Comparison of ENCODE assay signal across 8 mouse cellular contexts in genomic region chr5:150717775-150718174, GRCm38 (mm10). TPM values are rescaled to one million over a fixed set of nuclear protein-coding genes. Genes with fewer than 3 reads are reported as not detected.
DNase-seq lines count a peak whose midpoint lies in the region; ATAC-seq and TF ChIP-seq lines count a peak whose summit lies in the region.

No protein-coding gene starts in this region.

- DNase-seq in heart, embryonic 10.5 days (ENCODE audit: low spot score): no peak
- DNase-seq in T-cell, adult 2 months (ENCODE audit: low spot score): peak; percentile 42
- peak; percentile 20 for DNase-seq in embryo, embryonic 11.5 days (ENCODE audit: low read depth, low spot score)
- peak; percentile 75 for DNase-seq in lung, postnatal 0 days (ENCODE audit: low spot score)
- DNase-seq in gastrocnemius, postnatal 4 days (ENCODE audit: low spot score in 2 of 2): no peak

- H3K9me3 ChIP-seq in heart, embryonic 16.5 days (replicated peaks; ENCODE audit: control insufficient read depth, low read length): no peaks in the 10 kb centered on the region
- H3K9me3 ChIP-seq in heart, embryonic 10.5 days: no peaks in the 10 kb centered on the region
- H3K9me3 ChIP-seq in intestine, postnatal 0 days (ENCODE audit: control insufficient read depth): no peaks in the 10 kb centered on the region
- no peaks in the 10 kb centered on the region for H3K9me3 ChIP-seq in lung, postnatal 0 days (ENCODE audit: low read length)

- peak; percentile 49; the same call in 1 of the 2 replicates for ATAC-seq in heart, embryonic 16.5 days (replicated peaks; ENCODE audit: extremely low read depth, insufficient read depth, low FRiP score)
- no peak for ATAC-seq in intestine, postnatal 0 days
- peak; percentile 62; the same call in 1 of the 2 replicates for ATAC-seq in lung, postnatal 0 days

- 27% methylated on average over 4 of the region's 4 CpGs for WGBS in heart, embryonic 16.5 days
- WGBS in heart, embryonic 10.5 days: 29% methylated on average over 4 of the region's 4 CpGs
- whole genome bisulfite sequencing in intestine, postnatal 0 days: 21% methylated on average over 4 of the region's 4 CpGs
- WGBS in lung, postnatal 0 days: 20% methylated on average over 4 of the region's 4 CpGs
- 22% methylated on average over 4 of the region's 4 CpGs for WGBS in small intestine, adult 2 months

- H3K27ac ChIP-seq in heart, embryonic 16.5 days (ENCODE audit: low read length): no peak overlapping the region
- H3K27ac ChIP-seq in heart, embryonic 10.5 days: no peak overlapping the region
- H3K27ac ChIP-seq in intestine, postnatal 0 days (ENCODE audit: low read depth, low read length): no peak overlapping the region
- no peak overlapping the region for H3K27ac ChIP-seq in lung, postnatal 0 days (ENCODE audit: low read length)
- H3K27ac ChIP-seq in small intestine, adult 2 months (ENCODE audit: insufficient read depth, low read depth, low read length): no peak overlapping the region

- no peak overlapping the region for H3K9ac ChIP-seq in heart, embryonic 16.5 days (ENCODE audit: low read length)
- no peak overlapping the region for H3K9ac ChIP-seq in intestine, postnatal 0 days (ENCODE audit: low read depth, low read length)
- H3K9ac ChIP-seq in lung, postnatal 0 days (replicated peaks; ENCODE audit: low read depth): no peak overlapping the region

- no peak overlapping the region for H3K4me3 ChIP-seq in heart, embryonic 16.5 days (ENCODE audit: low read length)
- H3K4me3 ChIP-seq in heart, embryonic 10.5 days: no peak overlapping the region
- no peak overlapping the region for H3K4me3 ChIP-seq in intestine, postnatal 0 days (ENCODE audit: low read depth, low read length)
- H3K4me3 ChIP-seq in lung, postnatal 0 days (ENCODE audit: low read depth, low read length): no peak overlapping the region
- H3K4me3 ChIP-seq in small intestine, adult 2 months (ENCODE audit: low read depth, low read length): no peak overlapping the region

- no peak for TF ChIP-seq POLR2A in small intestine, adult 2 months (IDR thresholded peaks at IDR 0.05; ENCODE audit: low read depth, low read length)

- H3K4me2 ChIP-seq in heart, embryonic 16.5 days (ENCODE audit: low read depth, low read length): no peak overlapping the region
- no peak overlapping the region for H3K4me2 ChIP-seq in intestine, postnatal 0 days (replicated peaks; ENCODE audit: low read depth)
- H3K4me2 ChIP-seq in lung, postnatal 0 days (replicated peaks; ENCODE audit: low read depth, low read length): no peak overlapping the region

- peaks cover 12% of the 10 kb centered on the region for H3K4me1 ChIP-seq in heart, embryonic 16.5 days (ENCODE audit: control insufficient read depth, insufficient read depth, low read length)
- peaks cover 8% of the 10 kb centered on the region for H3K4me1 ChIP-seq in heart, embryonic 10.5 days
- no peaks in the 10 kb centered on the region; the same call in 1 of the 2 replicates for H3K4me1 ChIP-seq in intestine, postnatal 0 days (replicated peaks; ENCODE audit: control insufficient read depth, insufficient read depth, low read length)
- H3K4me1 ChIP-seq in lung, postnatal 0 days (ENCODE audit: insufficient read depth, low read depth, low read length): peaks cover 8% of the 10 kb centered on the region; the same call in 1 of the 2 replicates
- H3K4me1 ChIP-seq in small intestine, adult 2 months (ENCODE audit: control insufficient read depth, insufficient read depth, insufficient read length, low read length): no peaks in the 10 kb centered on the region

- peaks cover 4% of the 10 kb centered on the region; the same call in 1 of the 2 replicates for H3K36me3 ChIP-seq in heart, embryonic 16.5 days (ENCODE audit: control insufficient read depth, insufficient read depth)
- peaks cover 16% of the 10 kb centered on the region; the same call in 1 of the 2 replicates for H3K36me3 ChIP-seq in heart, embryonic 10.5 days
- H3K36me3 ChIP-seq in intestine, postnatal 0 days (ENCODE audit: control insufficient read depth, insufficient read depth): peaks cover 7% of the 10 kb centered on the region; the same call in 1 of the 2 replicates
- no peaks in the 10 kb centered on the region for H3K36me3 ChIP-seq in lung, postnatal 0 days (ENCODE audit: insufficient read depth, low read length)
- 0 out of 2 replicates have a peak, but pooled peaks cover 4% of the 10 kb centered on the region for H3K36me3 ChIP-seq in small intestine, adult 2 months (ENCODE audit: control insufficient read depth, insufficient read depth, low read length)

- no peak for TF ChIP-seq EP300 in lung, postnatal 0 days (IDR thresholded peaks at IDR 0.05)

- no peaks in the 10 kb centered on the region for H3K27me3 ChIP-seq in heart, embryonic 16.5 days (ENCODE audit: control insufficient read depth, insufficient read depth, low read length)
- no peaks in the 10 kb centered on the region for H3K27me3 ChIP-seq in heart, embryonic 10.5 days (ENCODE audit: insufficient read depth, poor library complexity, severe bottlenecking)
- no peaks in the 10 kb centered on the region for H3K27me3 ChIP-seq in intestine, postnatal 0 days (replicated peaks; ENCODE audit: control insufficient read depth, insufficient read depth, low read length)
- H3K27me3 ChIP-seq in lung, postnatal 0 days (replicated peaks; ENCODE audit: insufficient read depth, low read length): no peaks in the 10 kb centered on the region
- H3K27me3 ChIP-seq in small intestine, adult 2 months (ENCODE audit: control insufficient read depth, insufficient read depth, low read length): no peaks in the 10 kb centered on the region

- peak; percentile 80 for TF ChIP-seq CTCF in intestine, postnatal 0 days (IDR thresholded peaks at IDR 0.05; ENCODE audit: low read depth)
- TF ChIP-seq CTCF in lung, postnatal 0 days (IDR thresholded peaks at IDR 0.05): peak; percentile 81
- peak; percentile 34; the same call in 1 of the 2 replicates for TF ChIP-seq CTCF in small intestine, adult 2 months (IDR thresholded peaks at IDR 0.05; ENCODE audit: extremely low read depth, insufficient read length, insufficient replicate concordance, low read depth, low read length)

RNA-seq across cellular contexts. Expression of gene Pds5b, which starts 44.2 kb away (rescaled TPM):
- polyA plus RNA-seq in heart, embryonic 16.5 days (2015; fragmentation: Nextera tagmentation; extraction: Ambion mirVana): 20.7 and 25.0 TPM in 2 replicates
- polyA plus RNA-seq in heart, embryonic 10.5 days (2016; fragmentation: Nextera tagmentation; extraction: Ambion mirVana): 25.1 and 26.8 TPM in 2 replicates
- polyA plus RNA-seq in intestine, postnatal 0 days (2015; fragmentation: Nextera tagmentation; extraction: Ambion mirVana): 6.7 and 8.5 TPM in 2 replicates
- polyA plus RNA-seq in lung, postnatal 0 days (2015; fragmentation: Nextera tagmentation; extraction: Ambion mirVana): 10.2 and 13.6 TPM in 2 replicates
- polyA plus RNA-seq in small intestine, adult 2 months (2012; rRNA removed): 0.34 and 1.0 TPM in 2 replicates
- total RNA-seq in gastrocnemius, postnatal 4 days (2021): 10 to 100 TPM; 39.9 to 44.8 TPM

RNA-seq across cellular contexts. Expression of gene N4bp2l2, which starts 51.8 kb away (rescaled TPM):
- polyA plus RNA-seq in heart, embryonic 16.5 days (2015; fragmentation: Nextera tagmentation; extraction: Ambion mirVana): 26.8 and 27.5 TPM in 2 replicates
- 37.5 and 39.8 TPM in 2 replicates for polyA plus RNA-seq in heart, embryonic 10.5 days (2016; fragmentation: Nextera tagmentation; extraction: Ambion mirVana)
- 38.3 and 43.2 TPM in 2 replicates for polyA plus RNA-seq in intestine, postnatal 0 days (2015; fragmentation: Nextera tagmentation; extraction: Ambion mirVana)
- 36.7 and 37.1 TPM in 2 replicates for polyA plus RNA-seq in lung, postnatal 0 days (2015; fragmentation: Nextera tagmentation; extraction: Ambion mirVana)
- polyA plus RNA-seq in small intestine, adult 2 months (2012; rRNA removed): 1.4 and 1.7 TPM in 2 replicates
- total RNA-seq in gastrocnemius, postnatal 4 days (2021): 10 to 100 TPM; 53.7 to 54.1 TPM

Comparison
In these comparisons a context has a peak if more than half of its experiments do, and no peak if none do; other contexts are left out.
1. DNase-seq: peak in T-cell, adult 2 months (single experiment), embryo, embryonic 11.5 days (single experiment) and lung, postnatal 0 days (single experiment); none in heart, embryonic 10.5 days (single experiment) and gastrocnemius, postnatal 4 days (0 of 2).
2. RNA of gene N4bp2l2, which starts 51.8 kb away (polyA plus RNA-seq): 38.3 to 43.2 TPM in intestine, postnatal 0 days, 37.5 to 39.8 TPM in heart, embryonic 10.5 days, 36.7 to 37.1 TPM in lung, postnatal 0 days and 26.8 to 27.5 TPM in heart, embryonic 16.5 days; 1.4 to 1.7 TPM in small intestine, adult 2 months; every median in the first group is over 10 times any median in the second.
3. Peak in every context shown above with its lines, with median percentiles within 50 percentile points of each other: CTCF ChIP-seq.